Mouse (Mus musculus) erythroblast, embryonic 14.5 days (primary cell): Measurements from ENCODE around the gene Akap13.

Experiments
- GATA1 ChIP-seq: IDR thresholded peaks from 2 replicates; pipeline ENCODE4 v1.6.1; 2012; ENCODE audit warnings: low read length, inconsistent platforms, mixed read lengths
- TAL1 ChIP-seq: IDR thresholded peaks from 3 replicates; pipeline ENCODE4 v1.6.1; 2012; ENCODE audit warnings: low read length, inconsistent platforms, mixed read lengths

- TF ChIP-seq GATA1 = no peak
- TF ChIP-seq TAL1 = no peak
Measured at GRCm38 (mm10) chr7:75700771-75701345, 245.5 kb downstream of the Akap13 start.
